Mouse (Mus musculus) gastrocnemius, postnatal 25 days (tissue): Measurements from ENCODE around the gene Tnfrsf26. TPM values are rescaled to one million over a fixed set of nuclear protein-coding genes. Genes with fewer than 3 reads are reported as not detected.
"Not testable (repeated sequence)": the region's sequence is repeated elsewhere in the genome, so short reads cannot be mapped to it uniquely, and the experiment has no call there.

ENCODE experiments used
- DNase-seq: peaks from one replicate; pipeline ENCODE4 v3.0.0; 2022
- long read RNA-seq, 2 experiments: library from polyadenylated mRNA; stranded (forward); transcript quantifications; one replicate each; pipeline ENCODE4 v2.0.0; 2021
- total RNA-seq, 2 experiments: library from RNA; stranded (reverse); gene quantifications; 1 replicate in 1 of 2; 2 replicates in 1 of 2; pipeline ENCODE4 v1.2.3; 2021

The Tnfrsf26 gene
- total RNA-seq: under 1 TPM; 0.08 to 0.43 TPM
- long read RNA-seq, experiment 1: 0 reads
- long read RNA-seq, experiment 2: 0 reads

GRCm38 (mm10) chr7:143628540-143628939, at the start of gene Tnfrsf26:
Gene Tnfrsf26 (minus strand): TSS chr7:143628722.
- DNase-seq: no peak

DNA sequence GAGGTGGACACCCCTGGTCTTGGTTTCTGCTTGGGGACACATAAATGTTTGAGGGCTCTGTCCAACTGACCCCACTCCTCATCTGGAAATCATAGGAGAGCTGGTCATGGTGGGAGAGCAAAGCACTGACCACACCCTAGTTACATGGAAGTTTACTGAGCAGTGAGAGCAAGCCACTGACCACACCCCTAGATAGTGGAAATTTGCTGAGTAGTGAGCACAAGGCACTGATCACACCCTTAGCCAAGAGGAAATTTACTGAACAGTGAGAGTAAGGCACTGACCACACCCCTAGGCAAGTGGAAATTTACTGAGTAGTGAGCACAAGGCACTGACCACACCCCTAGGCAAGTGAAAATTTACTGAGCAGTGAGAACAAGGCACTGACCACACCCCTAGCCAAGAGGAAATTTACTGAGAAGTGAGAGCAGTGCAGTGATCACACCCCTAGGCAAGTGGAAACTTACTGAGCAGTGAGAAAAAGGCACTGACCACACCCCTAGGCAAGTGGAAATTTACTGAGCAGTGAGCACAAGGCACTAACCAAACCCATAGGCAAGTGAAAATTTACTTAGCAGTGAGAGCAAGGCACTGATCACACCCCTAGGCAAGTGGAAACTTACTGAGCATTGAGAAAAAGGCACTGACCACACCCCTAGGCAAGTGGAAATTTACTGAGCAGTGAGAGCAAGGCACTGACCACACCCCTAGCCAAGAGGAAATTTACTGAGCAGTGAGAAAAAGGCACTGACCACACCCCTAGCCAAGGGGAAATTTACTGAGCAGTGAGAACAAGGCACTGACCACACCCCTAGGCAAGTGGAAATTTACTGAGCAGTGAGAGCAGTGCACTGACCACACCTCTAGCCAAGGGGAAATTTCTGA, 38.1 kb upstream of the Tnfrsf26 start:
- no peak for DNase-seq

GRCm38 (mm10) chr7:143663470-143663869, 34.9 kb upstream of the Tnfrsf26 start:
- no peak for DNase-seq

- no peak for DNase-seq
Observed at GRCm38 (mm10) chr7:143660797-143661196, 32.3 kb upstream of the Tnfrsf26 start.

GRCm38 (mm10) chr7:143649769-143650346, 21.3 kb upstream of the Tnfrsf26 start:
- not testable (repeated sequence) for DNase-seq

DNA sequence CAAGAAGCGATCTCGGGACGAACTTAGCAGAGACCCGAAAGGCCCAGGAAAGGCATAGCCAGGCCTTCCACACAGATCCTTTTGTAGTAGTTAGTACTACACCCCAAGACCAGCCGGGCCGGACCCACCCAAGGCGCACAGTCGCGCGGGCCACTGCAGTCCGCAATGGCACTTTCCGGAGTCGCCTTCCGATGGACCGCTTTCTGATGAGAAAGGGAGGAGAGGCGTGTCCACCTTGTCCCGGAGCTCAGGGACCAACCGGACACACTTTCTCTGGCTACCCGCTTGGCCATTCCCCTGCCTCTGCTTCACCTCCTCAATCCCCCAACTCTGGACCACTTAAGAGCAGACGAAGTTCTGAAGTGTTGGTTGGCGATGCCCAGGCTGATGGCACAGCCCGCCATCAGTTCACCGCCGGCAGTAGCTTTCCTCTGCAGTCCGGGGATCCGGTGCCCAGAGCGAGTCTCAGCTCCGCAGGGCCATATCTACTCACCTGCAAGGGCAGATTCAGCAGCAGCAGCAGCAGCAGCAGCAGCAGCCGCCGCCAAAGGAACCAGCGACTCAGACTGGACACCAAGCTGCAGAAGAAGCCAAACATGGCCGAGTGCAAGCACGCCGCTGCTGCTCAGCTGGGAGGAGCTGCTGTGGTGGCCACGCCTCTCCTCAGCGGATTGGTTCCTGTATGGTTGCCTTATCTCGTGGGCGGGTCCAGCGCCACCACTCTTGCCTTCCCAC, 20.7 kb upstream of the Tnfrsf26 start, which contains the start of gene Tnfrsf22:
Gene Tnfrsf22 (minus strand): TSS at position 628 of the 735 bp plus-strand sequence.
- DNase-seq: peak; percentile 77

DNA sequence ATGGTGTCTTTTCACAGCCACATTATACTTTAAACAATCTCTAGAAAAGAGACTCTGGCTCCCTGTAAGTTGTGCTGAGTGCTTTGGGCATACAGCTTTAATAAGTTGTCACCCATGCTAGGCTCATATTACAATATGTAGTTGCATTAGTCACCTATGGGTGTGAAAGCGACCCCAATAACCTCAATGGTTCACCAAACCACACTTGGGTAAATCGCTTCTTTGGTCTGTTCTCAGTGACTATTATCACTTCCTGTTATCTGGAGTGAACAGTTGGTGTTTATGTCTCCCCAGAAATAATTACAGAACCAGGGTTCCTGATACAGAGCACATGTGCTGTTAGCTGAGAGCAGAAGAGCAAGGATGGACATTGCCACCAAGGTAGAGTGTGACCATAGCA, 15.4 kb upstream of the Tnfrsf26 start:
- DNase-seq: not testable (repeated sequence)

DNA sequence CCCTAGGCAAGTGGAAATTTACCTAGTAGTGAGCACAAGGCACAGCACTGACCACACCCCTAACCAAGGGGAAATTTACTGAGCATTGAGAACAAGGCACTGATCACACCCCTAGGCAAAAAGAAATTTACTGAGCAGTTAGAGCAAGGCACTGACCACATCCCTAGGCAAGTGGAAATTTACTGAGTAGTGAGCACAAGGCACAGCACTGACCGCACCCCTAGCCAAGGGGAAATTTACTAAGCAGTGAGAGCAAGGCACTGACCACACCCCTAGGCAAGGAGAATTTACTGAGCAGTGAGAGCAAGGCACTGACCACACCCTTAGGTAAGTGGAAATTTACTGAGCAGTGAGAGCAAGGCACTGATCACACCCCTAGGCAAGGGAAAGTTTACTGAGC, 8.2 kb upstream of the Tnfrsf26 start:
- no peak for DNase-seq

DNA sequence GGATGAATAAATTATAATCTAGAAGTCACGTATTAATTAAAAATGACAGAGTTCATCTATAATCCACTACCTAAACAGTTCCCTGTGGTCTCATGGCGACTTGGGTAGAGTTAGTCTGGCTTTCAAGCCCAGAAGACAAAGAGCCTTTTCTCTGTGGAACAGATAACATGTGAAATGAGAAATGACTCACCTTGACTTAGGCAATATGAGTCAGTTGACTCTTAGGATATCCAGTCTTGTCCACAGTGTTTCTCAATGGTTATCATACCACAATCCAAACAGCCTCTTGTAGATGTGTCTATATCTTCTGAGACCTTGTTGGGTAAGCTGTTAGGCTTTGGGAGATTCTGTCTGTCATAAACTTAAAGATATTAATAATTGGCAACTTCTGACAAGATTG, 3.0 kb upstream of the Tnfrsf26 start:
- DNase-seq: no peak

DNA sequence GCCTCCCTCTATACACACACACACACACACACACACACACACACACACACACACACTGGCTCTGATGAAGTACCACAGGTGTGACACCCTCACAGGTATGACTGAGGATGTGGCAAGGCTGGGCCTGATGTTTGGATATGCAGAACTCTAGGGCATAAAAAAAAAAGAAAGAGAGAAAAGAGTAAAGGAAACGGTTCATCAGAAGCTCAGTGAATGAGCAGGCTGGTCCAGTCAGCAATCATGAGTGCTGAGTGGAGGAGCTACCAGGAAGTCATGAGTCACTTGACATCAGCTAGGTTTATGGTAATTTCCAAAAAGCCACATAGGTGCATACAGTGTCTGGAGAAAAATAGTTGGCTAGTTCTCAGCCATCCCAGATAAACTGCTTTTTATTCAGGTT, 979 bp upstream of the Tnfrsf26 start:
- DNase-seq: no peak

DNA sequence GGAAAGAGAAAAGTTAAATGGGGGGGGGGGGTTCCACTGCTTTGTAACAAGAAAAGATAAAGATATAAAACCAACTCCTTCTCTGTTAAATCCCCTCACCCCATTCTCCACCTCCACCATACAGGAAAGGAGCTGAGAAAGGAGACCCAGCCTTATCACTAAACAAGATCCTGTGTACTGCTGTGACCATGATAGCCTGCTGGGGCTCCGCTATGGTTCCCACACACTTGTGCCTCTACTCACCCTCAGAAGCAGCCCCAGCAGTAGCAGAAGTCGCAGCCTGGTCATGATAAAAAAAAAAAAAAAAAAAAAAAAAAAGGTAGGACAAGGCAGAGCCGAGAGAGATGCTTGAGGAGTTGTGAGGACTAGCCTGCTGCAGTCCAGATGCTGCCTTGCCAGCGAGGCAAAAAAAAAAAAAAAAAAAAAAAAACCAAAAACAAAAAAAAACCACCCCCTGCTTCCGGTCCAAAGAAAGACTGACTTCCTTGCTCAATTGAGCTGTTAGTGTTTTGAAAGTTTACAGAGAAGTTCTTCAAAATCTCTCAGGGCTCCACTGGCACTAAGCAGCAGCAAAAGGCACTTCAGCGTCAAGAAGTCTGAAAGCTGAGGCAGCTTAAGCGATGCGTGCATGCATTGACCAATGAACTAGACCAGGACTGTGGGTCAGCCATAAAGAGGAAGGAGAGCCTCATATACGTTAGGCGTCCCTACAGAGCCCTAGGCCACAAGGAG, 801 bp downstream of the Tnfrsf26 start:
- no peak for DNase-seq

- DNase-seq: no peak
Observed at GRCm38 (mm10) chr7:143626178-143626577, 2.3 kb downstream of the Tnfrsf26 start.

DNA sequence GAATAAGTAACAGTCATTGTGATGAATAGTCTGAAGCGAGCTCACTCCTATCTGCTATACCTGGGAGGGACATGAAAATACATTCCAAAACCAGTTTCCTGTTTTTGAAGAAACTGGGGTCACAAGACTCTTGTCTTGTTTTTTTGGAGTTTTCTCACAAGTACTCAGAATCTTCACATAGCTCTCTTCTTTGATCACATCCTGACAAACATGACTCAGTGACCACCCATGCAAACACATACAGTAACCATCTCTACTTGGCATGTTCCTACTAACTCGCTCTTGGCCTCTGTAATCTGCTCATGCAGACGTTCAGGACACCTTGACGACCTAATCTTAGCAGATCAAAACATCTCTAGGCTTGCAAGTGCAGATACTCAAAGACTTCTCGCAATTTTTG, 3.4 kb downstream of the Tnfrsf26 start:
- no peak for DNase-seq

- no peak for DNase-seq
Observed at GRCm38 (mm10) chr7:143624561-143624960, 4.0 kb downstream of the Tnfrsf26 start.

DNA sequence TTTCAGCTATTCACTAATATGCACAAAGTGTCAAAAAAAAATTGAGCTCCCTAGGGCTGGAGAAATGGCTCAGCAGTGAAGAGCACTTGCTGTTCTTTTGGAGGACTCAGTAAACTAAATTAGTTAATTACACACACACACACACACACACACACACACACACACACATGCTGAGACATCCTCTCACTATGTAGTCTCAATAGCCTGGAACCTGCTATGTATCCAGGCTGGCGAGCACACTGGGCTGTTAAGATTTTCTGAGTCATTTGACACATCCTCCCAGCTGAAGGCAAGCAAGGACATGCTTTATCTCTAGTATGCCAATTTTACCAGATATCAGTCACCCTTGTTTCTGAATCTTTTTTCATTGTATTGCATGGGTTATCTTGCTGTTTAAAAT, 7.6 kb downstream of the Tnfrsf26 start:
- no peak for DNase-seq

DNA sequence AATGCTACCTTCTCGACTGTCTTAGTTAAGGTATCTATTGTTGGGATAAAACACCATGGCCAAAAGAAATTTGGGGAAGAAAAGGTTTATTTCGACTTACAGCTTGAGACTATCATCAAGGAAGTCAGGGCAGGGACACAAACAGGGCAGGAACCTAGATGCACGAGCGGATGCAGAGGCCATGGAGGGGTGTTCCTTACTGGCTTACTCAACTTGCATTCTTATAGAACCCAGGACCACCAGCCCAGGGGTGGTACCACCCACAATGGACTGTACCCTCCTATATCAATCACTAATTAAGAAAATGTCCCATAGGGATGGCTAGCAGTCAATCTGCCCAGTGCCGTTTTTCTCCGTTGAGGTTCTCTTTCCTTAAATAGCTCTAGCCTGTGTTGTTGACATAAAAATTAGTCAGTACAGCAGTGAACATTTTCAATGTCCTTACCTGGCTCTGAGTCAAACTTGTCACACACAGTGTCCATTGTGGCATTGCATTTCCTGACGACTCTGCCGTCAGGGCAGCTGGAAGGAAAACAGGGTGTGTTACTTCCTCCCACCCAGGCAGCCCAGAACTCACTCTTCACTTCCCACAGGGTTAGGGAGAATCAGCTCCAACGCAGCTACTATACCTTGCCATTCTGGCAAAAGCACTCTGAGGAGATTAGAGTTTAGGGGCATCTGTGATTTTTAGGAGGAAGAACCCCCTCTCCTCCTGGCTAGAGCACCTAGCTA, 14.0 kb downstream of the Tnfrsf26 start:
- no peak for DNase-seq

DNA sequence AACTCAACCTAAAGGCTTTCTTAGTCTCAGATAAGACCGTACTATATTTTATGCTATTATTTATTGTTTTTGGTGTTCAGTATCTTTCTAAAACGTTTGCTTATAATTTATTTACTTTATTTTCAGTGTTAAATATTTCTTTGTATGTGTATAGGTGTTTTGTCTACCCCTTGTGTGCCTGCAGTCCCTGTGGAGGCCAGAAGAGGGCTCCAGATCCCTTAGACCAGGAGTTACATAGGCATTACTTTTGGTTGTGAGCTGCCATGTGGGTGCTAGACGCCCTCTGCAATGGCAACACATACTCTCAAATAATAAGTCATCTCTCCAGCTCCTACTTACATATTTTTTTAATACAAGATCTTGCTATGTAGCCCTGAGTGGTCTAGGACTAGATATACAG, 16.3 kb downstream of the Tnfrsf26 start:
- no peak for DNase-seq

DNA sequence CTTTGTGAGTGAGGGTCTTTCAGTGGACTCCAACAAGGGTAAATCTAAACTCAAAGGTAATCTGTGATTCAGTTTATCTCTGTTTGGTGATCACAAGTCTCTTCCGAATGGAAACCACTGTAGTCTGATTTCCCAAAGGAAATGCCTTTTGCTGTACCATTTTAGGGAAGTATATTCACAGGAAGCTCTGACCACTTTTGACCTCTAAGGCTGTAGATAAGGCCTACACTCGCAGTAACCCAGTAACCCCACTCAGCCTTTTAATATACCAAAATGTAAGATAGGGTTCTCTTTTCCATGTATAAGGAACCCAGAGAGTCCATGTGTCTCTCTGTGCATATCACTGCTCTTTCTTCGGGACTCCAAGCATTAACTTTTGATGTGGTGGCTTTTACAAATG, 23.2 kb downstream of the Tnfrsf26 start:
- no peak for DNase-seq

- DNase-seq: no peak
Observed at GRCm38 (mm10) chr7:143604889-143605288, 23.6 kb downstream of the Tnfrsf26 start.

DNA sequence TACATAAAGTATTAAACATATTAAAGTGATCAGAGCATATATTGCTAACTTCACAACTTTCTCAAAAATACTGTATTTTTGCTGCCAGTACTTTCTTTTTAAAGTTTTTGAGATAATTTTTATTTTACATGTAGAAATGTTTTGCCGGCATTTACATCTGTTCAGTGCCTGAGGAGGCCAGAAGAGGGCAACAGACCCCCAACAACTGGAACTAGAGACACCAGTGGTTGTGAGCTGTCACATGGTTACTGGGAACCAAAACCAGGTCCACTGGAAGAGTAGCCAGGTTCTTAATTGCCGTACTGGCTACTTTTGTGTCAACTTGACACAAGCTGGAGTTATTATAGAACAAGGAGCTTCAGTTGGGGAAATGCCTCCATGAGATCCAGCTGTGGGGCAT, 26.8 kb downstream of the Tnfrsf26 start:
- no peak for DNase-seq

GRCm38 (mm10) chr7:143600231-143600740, 28.2 kb downstream of the Tnfrsf26 start:
- no peak for DNase-seq
